Mouse (Mus musculus) thymus, adult 18-20 months (tissue): Measurements from ENCODE around the gene Dmbx1.

ENCODE experiments used
- DNase-seq, 2 experiments: peaks; one replicate each; pipeline ENCODE4 v3.0.0; 2022; ENCODE audit warnings: mixed read lengths in 2 of 2

Gene Dmbx1

GRCm38 (mm10) chr4:115884022-115884421, 55.7 kb downstream of the Dmbx1 start, which contains the start of gene Kncn:
Kncn (plus strand) TSS chr4:115884400.
- no peak for DNase-seq

GRCm38 (mm10) chr4:115882195-115882594, 57.5 kb downstream of the Dmbx1 start:
- DNase-seq = no peak

GRCm38 (mm10) chr4:115881183-115881582, 58.5 kb downstream of the Dmbx1 start:
- DNase-seq = no peak

GRCm38 (mm10) chr4:115878828-115879227, 60.9 kb downstream of the Dmbx1 start:
- no peak for DNase-seq

GRCm38 (mm10) chr4:115878216-115878678, 61.5 kb downstream of the Dmbx1 start:
- no peak for DNase-seq

- no peak for DNase-seq
These were observed 66.5 kb downstream of the Dmbx1 start for GRCm38 (mm10) chr4:115873231-115873630.

- no peak for DNase-seq
These were observed 70.1 kb downstream of the Dmbx1 start for GRCm38 (mm10) chr4:115869512-115870210.
